Mouse (Mus musculus): ENCODE results near the gene Stra6l.

GRCm38 (mm10) chr4:45911256-45911655, 62.8 kb downstream of the Stra6l start:
- TF ChIP-seq GATA1 (IDR thresholded peaks at IDR 0.05; ENCODE audit: borderline replicate concordance, low read length) (no peak), FLI1 (IDR thresholded peaks at IDR 0.05; ENCODE audit: low read length) (no peak)
